Mouse (Mus musculus) ES-E14 (cell line): ENCODE data around the gene Olfr399.

Experiments used
- CHD2 ChIP-seq: IDR thresholded peaks from 2 replicates; pipeline ENCODE4 v1.6.1; 2014; ENCODE audit warnings: mild to moderate bottlenecking, low read depth, low read length, inconsistent platforms
- HCFC1 ChIP-seq: IDR thresholded peaks from 2 replicates; pipeline ENCODE4 v1.6.1; 2012; ENCODE audit warnings: low read length, inconsistent platforms, borderline replicate concordance; ENCODE audit not compliant: insufficient read depth
- MAFK ChIP-seq: IDR thresholded peaks from 2 replicates; pipeline ENCODE4 v1.6.1; 2014; ENCODE audit warnings: mild to moderate bottlenecking, low read depth, low read length, inconsistent platforms; ENCODE audit not compliant: insufficient read depth
- ZC3H11A ChIP-seq: IDR thresholded peaks from 2 replicates; pipeline ENCODE4 v1.6.1; 2012; ENCODE audit warnings: low read depth, mild to moderate bottlenecking, inconsistent platforms, low read length, borderline replicate concordance

DNA sequence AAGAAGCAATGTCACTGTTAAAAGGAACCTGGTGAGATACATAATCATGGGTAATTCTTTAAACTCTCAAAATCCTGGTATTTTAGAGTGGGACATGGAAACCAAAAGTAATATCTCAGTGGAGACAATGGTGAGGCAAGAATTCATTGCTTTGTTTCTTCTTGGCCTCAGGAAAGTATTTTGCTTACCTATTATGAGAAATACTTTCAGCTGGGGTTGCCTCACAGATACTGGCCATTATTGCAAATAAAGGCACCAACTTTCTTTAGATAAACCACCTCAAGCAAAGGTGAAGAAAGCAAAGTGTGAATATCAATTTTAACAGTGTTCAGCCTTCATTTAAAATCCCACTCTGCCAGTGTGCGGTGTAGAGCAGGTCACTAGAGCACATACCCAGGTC is 13.2 kb upstream of the Olfr399 start, which contains the start of gene Zfp616:
- TF ChIP-seq ZC3H11A (no peak), HCFC1 (no peak), CHD2 (no peak), MAFK (no peak)
